Mouse (Mus musculus) layer of hippocampus, adult 9-11 months (tissue): ENCODE data around the gene Trim30a.
A peak's percentile ranks its signal among the peaks of the same experiment; 100 is the strongest.
"Not testable (repeated sequence)": the region's sequence is repeated elsewhere in the genome, so short reads cannot be mapped to it uniquely, and the experiment has no call there.

Source experiments
- DNase-seq: peaks from one replicate; pipeline ENCODE4 v3.0.0; 2022

Gene Trim30a

DNA sequence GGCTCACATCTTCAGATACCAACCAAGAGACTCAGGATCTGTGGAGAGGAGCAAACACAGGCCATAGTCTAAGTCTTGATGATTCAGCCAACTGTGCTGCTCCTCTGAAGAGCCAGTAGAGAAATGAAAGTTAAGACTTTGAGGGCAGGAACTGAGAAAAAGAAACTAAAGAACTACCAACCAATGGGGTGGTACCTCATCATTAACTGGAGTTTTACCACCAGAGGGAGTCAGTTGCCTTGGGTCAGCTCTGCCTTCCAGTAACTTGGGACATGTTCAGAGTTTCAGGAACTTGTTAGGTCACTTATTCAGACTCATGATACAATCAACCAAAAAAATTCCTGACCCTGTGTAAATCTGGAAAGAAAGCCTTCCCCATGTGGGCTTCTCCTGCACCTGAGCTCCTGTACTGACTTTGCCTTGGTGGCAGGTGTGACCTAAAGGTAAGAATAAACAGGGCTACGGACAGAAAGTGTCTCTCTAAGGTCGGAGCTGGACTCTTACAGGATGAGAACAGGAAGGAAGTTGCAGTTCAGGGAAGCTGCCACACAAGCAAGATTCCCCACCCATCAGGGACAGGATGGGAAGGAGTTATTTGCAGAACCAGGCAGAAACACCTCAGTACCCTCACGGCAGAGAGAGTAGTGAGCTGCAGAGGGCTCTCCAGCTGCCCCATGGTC lies at the start of gene Trim30a:
Gene Trim30a, minus strand, starts transcription at position 129 of the 680 bp plus-strand sequence.
- peak; percentile 30 for DNase-seq

GRCm38 (mm10) chr7:104507421-104508065 lies 42.5 kb upstream of the Trim30a start, which contains the start of gene Trim30d:
TSS of gene Trim30d (minus strand) at chr7:104507849.
- not testable (repeated sequence) for DNase-seq

- DNase-seq: no peak
Measured at GRCm38 (mm10) chr7:104501589-104502371, 36.8 kb upstream of the Trim30a start.

- DNase-seq: not testable (repeated sequence)
Measured at GRCm38 (mm10) chr7:104501186-104501585, 36.2 kb upstream of the Trim30a start.

- not testable (repeated sequence) for DNase-seq
Measured at GRCm38 (mm10) chr7:104499464-104499863, 34.5 kb upstream of the Trim30a start.

DNA sequence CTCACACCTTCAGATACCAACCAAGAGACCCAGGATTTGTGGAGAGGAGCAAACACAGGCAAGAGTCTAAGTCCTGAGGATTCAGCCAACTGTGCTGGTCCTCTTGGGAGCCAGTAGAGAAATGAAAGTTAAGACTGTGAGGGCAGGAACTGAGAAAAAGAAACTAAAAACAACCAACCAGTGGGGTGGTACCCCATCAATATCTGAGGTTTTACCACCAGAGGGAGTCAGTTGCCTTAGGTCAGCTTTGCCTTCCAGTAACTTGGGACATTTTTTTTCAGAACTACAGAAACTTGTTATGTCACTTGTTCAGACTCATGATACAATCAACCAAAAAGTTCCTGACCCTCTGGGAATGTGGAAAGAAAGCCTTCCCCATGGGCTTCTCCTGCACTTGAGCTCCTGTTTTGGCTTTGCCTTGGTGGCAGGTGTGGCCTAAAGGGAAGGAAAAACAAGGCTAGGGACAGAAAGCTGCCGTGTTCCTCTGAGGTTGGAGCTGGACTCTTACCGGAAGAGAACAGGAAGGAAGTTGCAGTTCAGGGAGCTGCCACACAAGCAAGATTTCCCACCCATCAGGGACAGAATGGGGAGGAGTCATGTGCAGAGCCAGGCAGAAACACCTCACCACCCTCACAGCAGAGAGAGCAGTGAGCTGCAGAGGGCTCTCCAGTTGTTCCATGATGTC lies 18.9 kb downstream of the Trim30a start:
- peak; percentile 3 for DNase-seq

DNA sequence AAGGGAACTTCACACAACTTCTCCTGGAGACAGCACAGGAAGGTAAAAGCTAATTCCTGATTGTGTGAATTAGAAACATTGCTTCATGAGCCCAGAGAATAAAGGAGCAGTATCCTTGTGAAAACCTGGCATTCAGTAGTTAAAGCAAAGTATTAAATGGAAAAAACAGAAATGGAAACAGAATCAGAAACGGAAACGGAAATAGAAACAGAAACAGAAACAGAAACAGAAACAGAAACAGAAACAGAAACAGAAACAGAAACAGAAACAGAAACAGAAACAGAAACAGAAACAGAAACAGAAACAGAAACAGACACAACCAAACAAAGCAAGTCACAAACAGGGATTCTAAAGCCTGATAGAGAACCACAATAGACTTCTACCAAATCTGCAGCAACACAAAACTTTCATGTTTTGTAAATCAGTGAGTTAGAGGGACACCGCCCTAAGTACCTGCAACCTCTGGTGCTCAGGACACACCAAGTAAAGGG lies 60.5 kb downstream of the Trim30a start:
- no peak for DNase-seq

DNA sequence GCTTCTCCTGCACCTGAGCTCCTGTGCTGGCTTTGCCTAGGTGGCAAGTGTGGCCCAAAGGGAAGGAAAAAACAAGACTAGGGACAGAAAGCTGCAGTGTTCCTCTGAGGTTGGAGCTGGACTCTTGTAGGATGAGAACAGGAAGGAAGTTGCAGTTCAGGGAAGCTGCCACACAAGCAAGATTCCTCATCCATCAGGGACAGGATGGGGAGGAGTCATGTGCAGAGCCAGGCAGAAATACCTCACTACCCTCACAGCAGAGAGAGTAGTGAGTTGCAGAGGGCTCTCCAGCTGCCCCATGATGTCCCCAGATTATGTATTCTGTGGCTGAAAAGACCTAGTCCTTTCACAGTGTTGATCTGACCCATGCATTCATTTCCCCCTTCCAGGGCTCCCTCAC lies 63.9 kb downstream of the Trim30a start:
- DNase-seq: no peak

DNA sequence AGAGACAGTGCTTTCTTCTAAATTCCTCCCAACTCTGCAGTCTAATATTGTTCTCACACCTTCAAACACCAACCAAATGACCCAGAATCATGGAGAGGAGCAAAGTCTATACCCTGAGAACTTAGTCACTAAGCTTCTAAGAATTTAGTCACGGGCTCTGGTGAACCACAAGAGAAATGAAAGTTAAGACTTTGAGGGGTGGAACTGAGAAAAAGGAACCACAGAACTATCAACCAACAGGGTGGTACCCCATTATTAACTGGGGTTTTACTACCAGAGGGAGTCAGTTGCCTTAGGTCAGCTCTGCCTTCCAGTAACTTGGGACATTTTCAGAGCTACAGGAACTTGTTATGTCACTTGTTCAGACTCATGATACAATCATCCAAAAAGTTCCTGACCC lies 64.3 kb downstream of the Trim30a start, which contains the start of gene Trim30c:
Gene Trim30c, minus strand, starts transcription at position 140 of the 400 bp plus-strand sequence.
- DNase-seq: no peak

GRCm38 (mm10) chr7:104398492-104398891 lies 66.5 kb downstream of the Trim30a start:
- DNase-seq: no peak

DNA sequence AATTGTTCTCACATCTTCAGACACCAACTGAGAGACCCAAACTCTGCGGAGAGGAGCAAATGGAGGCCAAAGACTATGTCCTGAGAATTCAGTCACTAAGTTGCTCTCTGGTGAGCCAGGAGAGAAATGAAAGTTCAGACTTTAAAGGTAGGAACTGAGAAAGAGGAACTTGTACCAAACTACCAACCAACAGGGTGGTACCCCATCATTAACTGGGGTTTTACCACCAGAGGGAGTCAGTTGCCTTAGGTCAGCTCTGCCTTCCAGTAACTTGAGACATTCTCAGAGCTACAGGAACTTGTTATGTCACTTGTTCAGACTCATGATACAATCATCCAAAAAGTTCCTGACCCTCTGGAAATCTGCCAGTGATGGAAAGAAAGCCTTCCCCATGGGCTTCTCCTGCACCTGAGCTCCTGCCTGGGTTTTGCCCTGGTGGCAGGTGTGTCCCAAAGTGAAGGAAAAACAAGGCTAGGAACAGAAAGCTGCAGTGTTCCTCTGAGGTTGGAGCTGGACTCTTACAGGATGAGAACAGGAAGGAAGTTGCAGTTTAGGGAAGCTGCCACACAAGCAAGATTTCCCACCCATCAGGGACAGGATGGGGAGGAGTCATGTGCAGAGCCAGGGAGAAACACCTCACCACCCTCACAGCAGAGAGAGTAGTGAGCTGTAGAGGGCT lies 95.1 kb downstream of the Trim30a start, which contains the start of gene Trim30b:
Gene Trim30b, minus strand, starts transcription at position 149 of the 679 bp plus-strand sequence.
- peak; percentile 14 for DNase-seq

GRCm38 (mm10) chr7:104366339-104366738 lies 98.7 kb downstream of the Trim30a start:
- DNase-seq: no peak
